Mouse (Mus musculus) E14TG2a.4 (cell line): Measurements from ENCODE around the gene Crym.

Source experiments
- CTCF ChIP-seq: conservative IDR thresholded peaks from 2 replicates; pipeline ENCODE4 v1.5.1; 2014; ENCODE audit warnings: low read length
- NANOG ChIP-seq: IDR thresholded peaks from 2 replicates; pipeline ENCODE4 v1.6.1; 2014; ENCODE audit warnings: borderline replicate concordance, low read length, mixed read lengths

GRCm38 (mm10) chr7:120150898-120151297 is 51.0 kb downstream of the Crym start:
- TF ChIP-seq CTCF = no peak
- TF ChIP-seq NANOG = no peak
